8 mouse cellular contexts compared by ENCODE assay signal in genomic region chr17:83706594-83707126, GRCm38 (mm10). TPM values are rescaled to one million over a fixed set of nuclear protein-coding genes. Genes with fewer than 3 reads are reported as not detected.
A peak's percentile ranks its signal among the peaks of the same experiment; 100 is the strongest.
DNase-seq lines count a peak whose midpoint lies in the region; ATAC-seq and TF ChIP-seq lines count a peak whose summit lies in the region.

No protein-coding gene starts in this region.

- peaks cover 27 to 45% of the 10 kb centered on the region in 2 experiments for H3K4me1 ChIP-seq in liver, embryonic 14.5 days (replicated peaks; ENCODE audit: control insufficient read depth in 2 of 2, insufficient read depth in 2 of 2, low read length in 1 of 2)

- intact Hi-C loops in gastrocnemius, adult 2 months (cut with DNase I) = loop anchor here (5.0 kb wide), 1 partner anchor 46 kb away; no protein-coding TSS in a partner anchor

- peak overlapping the region; percentile 97 for H3K4me3 ChIP-seq in gastrocnemius, adult 2 months
- peak overlapping the region; percentile 69 to 87 for H3K4me3 ChIP-seq in liver, embryonic 14.5 days (ENCODE audit: insufficient read depth in 1 of 2, low read depth in 2 of 2, low read length in 2 of 2)

- no peaks in the 10 kb centered on the region for H3K27me3 ChIP-seq in liver, embryonic 14.5 days (ENCODE audit: control insufficient read depth, insufficient read depth, low read length)

- ATAC-seq in inflammation-experienced regulatory T-cells, adult 6 months = peak; percentile 7
- ATAC-seq in liver, embryonic 14.5 days (ENCODE audit: insufficient read depth) = peak; percentile 75

- peak; percentile 41 for DNase-seq in ovary, adult 18-20 months (ENCODE audit: low spot score)
- no peak for DNase-seq in ovary, postnatal 10 days (ENCODE audit: low spot score)
- DNase-seq in cerebellum, adult 9-11 months = peak; percentile 60
- peak; percentile 35 for DNase-seq in gastrocnemius, adult 2 months
- peak in 2 of 3 experiments; percentile 37 to 59 for DNase-seq in liver, embryonic 14.5 days (ENCODE audit: low read depth in 3 of 3, low spot score in 3 of 3)
- peak; percentile 48 for DNase-seq in naive thymus-derived CD4-positive, alpha-beta T cell, adult 2 months (ENCODE audit: low read depth)
- DNase-seq in testis, postnatal 10 days (ENCODE audit: low spot score) = peak; percentile 69

- WGBS in liver, embryonic 14.5 days (ENCODE audit: insufficient replicate concordance) = 0% methylated on average over 19 of the region's 19 CpGs

- TF ChIP-seq EP300 in liver, embryonic 14.5 days (IDR thresholded peaks at IDR 0.05; ENCODE audit: low read depth) = no peak

- H3K36me3 ChIP-seq in liver, embryonic 14.5 days (replicated peaks; ENCODE audit: control insufficient read depth, insufficient read depth, low read depth) = peaks cover 11% of the 10 kb centered on the region

- TF ChIP-seq CTCF in gastrocnemius, adult 2 months (IDR thresholded peaks at IDR 0.05) = no peak
- 0 out of 2 replicates have a peak, but pooled peaks have one; percentile 2 for TF ChIP-seq CTCF in liver, embryonic 14.5 days (IDR thresholded peaks at IDR 0.05; ENCODE audit: low read depth)

- H3K27ac ChIP-seq in gastrocnemius, adult 2 months = peak overlapping the region; percentile 94
- peak overlapping the region; percentile 94 for H3K27ac ChIP-seq in liver, embryonic 14.5 days

- H3K9me3 ChIP-seq in liver, embryonic 14.5 days (ENCODE audit: control insufficient read depth, low read length) = no peaks in the 10 kb centered on the region

- H3K9ac ChIP-seq in liver, embryonic 14.5 days (replicated peaks) = peak overlapping the region; percentile 99

- H3K4me2 ChIP-seq in liver, embryonic 14.5 days (ENCODE audit: low read depth) = peak overlapping the region; percentile 84

RNA-seq across cellular contexts. Expression of gene Mta3, which starts 0.7 kb away (rescaled TPM):
- total RNA-seq in gastrocnemius, adult 2 months (2021) = 10 to 100 TPM in 1 of 2 experiments, 1 to 10 TPM in 1; 7.7 to 10.2 TPM
- 10 to 100 TPM; 70.5 to 87.9 (median 74.9) TPM for polyA plus RNA-seq in inflammation-experienced regulatory T-cells, adult 6 months (2017; shearing (Covaris generic))
- polyA plus RNA-seq in liver, embryonic 14.5 days (2012; rRNA removed) = 30.0 and 35.5 TPM in 2 replicates
- polyA plus RNA-seq in liver, embryonic 14.5 days (2014; fragmentation: Nextera tagmentation; extraction: Ambion mirVana) = 26.7 and 34.5 TPM in 2 replicates
